Mouse (Mus musculus): Measurements from ENCODE around the gene Ranbp2. TPM values are rescaled to one million over a fixed set of nuclear protein-coding genes. Genes with fewer than 3 reads are reported as not detected.
"Not testable (repeated sequence)": the region's sequence is repeated elsewhere in the genome, so short reads cannot be mapped to it uniquely, and the experiment has no call there.

Ranbp2 gene
- polyA plus RNA-seq, 1 experiment = 6.8 TPM

- no peaks in the 10 kb centered on the region for H3K36me3 ChIP-seq (ENCODE audit: control insufficient read depth, insufficient read depth, low read length)
- no peaks in the 10 kb centered on the region for H3K27me3 ChIP-seq (ENCODE audit: control insufficient read depth, insufficient read depth, low read length)
- peak overlapping the region; percentile 95 for H3K4me3 ChIP-seq (ENCODE audit: control insufficient read depth, low read depth, low read length)
- no peak for TF ChIP-seq POLR2A (IDR thresholded peaks at IDR 0.05; ENCODE audit: control insufficient read depth, low read depth, low read length)
- H3K4me1 ChIP-seq (ENCODE audit: control insufficient read depth, insufficient read depth, low read length) = no peaks in the 10 kb centered on the region
- H3K27ac ChIP-seq (ENCODE audit: control insufficient read depth, insufficient read depth, low read depth, low read length) = peak overlapping the region; percentile 85; the same call in 1 of the 2 replicates
Measured at GRCm38 (mm10) chr10:58496732-58497131, 50.0 kb downstream of the Ranbp2 start.

- Histone ChIP-seq H3K36me3 (ENCODE audit: control insufficient read depth, insufficient read depth, low read length) (no peaks in the 10 kb centered on the region), H3K27me3 (ENCODE audit: control insufficient read depth, insufficient read depth, low read length) (no peaks in the 10 kb centered on the region), H3K4me1 (ENCODE audit: control insufficient read depth, insufficient read depth, low read length) (no peaks in the 10 kb centered on the region), H3K4me3 (ENCODE audit: control insufficient read depth, low read depth, low read length) (peak within 1 kb of the TSS; percentile 95), H3K27ac (ENCODE audit: control insufficient read depth, insufficient read depth, low read depth, low read length) (peak within 1 kb of the TSS; percentile 97)
- TF ChIP-seq POLR2A (IDR thresholded peaks at IDR 0.05; ENCODE audit: control insufficient read depth, low read depth, low read length) (peak; percentile 57), CTCF (IDR thresholded peaks at IDR 0.05; ENCODE audit: control insufficient read depth, insufficient read depth, insufficient replicate concordance, low read depth, low read length) (no peak)
Measured at GRCm38 (mm10) chr10:58497320-58498284, 50.9 kb downstream of the Ranbp2 start, which contains the start of gene Ccdc138. Ccdc138 (plus strand) TSS chr10:58497948.

GRCm38 (mm10) chr10:58498516-58498915, 51.8 kb downstream of the Ranbp2 start:
- Histone ChIP-seq H3K27me3 (ENCODE audit: control insufficient read depth, insufficient read depth, low read length) (no peaks in the 10 kb centered on the region), H3K27ac (ENCODE audit: control insufficient read depth, insufficient read depth, low read depth, low read length) (peak overlapping the region; percentile 97; the same call in 1 of the 2 replicates), H3K4me1 (ENCODE audit: control insufficient read depth, insufficient read depth, low read length) (no peaks in the 10 kb centered on the region), H3K4me3 (ENCODE audit: control insufficient read depth, low read depth, low read length) (peak overlapping the region; percentile 95), H3K36me3 (ENCODE audit: control insufficient read depth, insufficient read depth, low read length) (no peaks in the 10 kb centered on the region)
- TF ChIP-seq CTCF (IDR thresholded peaks at IDR 0.05; ENCODE audit: control insufficient read depth, insufficient read depth, insufficient replicate concordance, low read depth, low read length) = no peak
- TF ChIP-seq POLR2A (IDR thresholded peaks at IDR 0.05; ENCODE audit: control insufficient read depth, low read depth, low read length) = no peak

- H3K27ac ChIP-seq (ENCODE audit: control insufficient read depth, insufficient read depth, low read depth, low read length) = no peak overlapping the region
Measured at GRCm38 (mm10) chr10:58529358-58529757, 82.6 kb downstream of the Ranbp2 start.

GRCm38 (mm10) chr10:58530896-58531790, 84.4 kb downstream of the Ranbp2 start:
- Histone ChIP-seq H3K4me1 (ENCODE audit: control insufficient read depth, insufficient read depth, low read length) (no peaks in the 10 kb centered on the region), H3K27ac (ENCODE audit: control insufficient read depth, insufficient read depth, low read depth, low read length) (no peak overlapping the region), H3K27me3 (ENCODE audit: control insufficient read depth, insufficient read depth, low read length) (no peaks in the 10 kb centered on the region), H3K4me3 (ENCODE audit: control insufficient read depth, low read depth, low read length) (no peak overlapping the region), H3K36me3 (ENCODE audit: control insufficient read depth, insufficient read depth, low read length) (no peaks in the 10 kb centered on the region)
- no peak for TF ChIP-seq CTCF (IDR thresholded peaks at IDR 0.05; ENCODE audit: control insufficient read depth, insufficient read depth, insufficient replicate concordance, low read depth, low read length)
- no peak for TF ChIP-seq POLR2A (IDR thresholded peaks at IDR 0.05; ENCODE audit: control insufficient read depth, low read depth, low read length)

More at GRCm38 (mm10) chr10:58529358-58529757, 82.6 kb downstream of the Ranbp2 start:
- Histone ChIP-seq H3K36me3 (ENCODE audit: control insufficient read depth, insufficient read depth, low read length) (no peaks in the 10 kb centered on the region), H3K4me3 (ENCODE audit: control insufficient read depth, low read depth, low read length) (no peak overlapping the region), H3K4me1 (ENCODE audit: control insufficient read depth, insufficient read depth, low read length) (no peaks in the 10 kb centered on the region), H3K27me3 (ENCODE audit: control insufficient read depth, insufficient read depth, low read length) (no peaks in the 10 kb centered on the region)
- TF ChIP-seq POLR2A (IDR thresholded peaks at IDR 0.05; ENCODE audit: control insufficient read depth, low read depth, low read length) (no peak), CTCF (IDR thresholded peaks at IDR 0.05; ENCODE audit: control insufficient read depth, insufficient read depth, insufficient replicate concordance, low read depth, low read length) (no peak)

GRCm38 (mm10) chr10:58532177-58532576, 85.5 kb downstream of the Ranbp2 start:
- no peak for TF ChIP-seq POLR2A (IDR thresholded peaks at IDR 0.05; ENCODE audit: control insufficient read depth, low read depth, low read length)
- TF ChIP-seq CTCF (IDR thresholded peaks at IDR 0.05; ENCODE audit: control insufficient read depth, insufficient read depth, insufficient replicate concordance, low read depth, low read length) = no peak
- Histone ChIP-seq H3K36me3 (ENCODE audit: control insufficient read depth, insufficient read depth, low read length) (no peaks in the 10 kb centered on the region), H3K4me3 (ENCODE audit: control insufficient read depth, low read depth, low read length) (no peak overlapping the region), H3K27me3 (ENCODE audit: control insufficient read depth, insufficient read depth, low read length) (no peaks in the 10 kb centered on the region), H3K27ac (ENCODE audit: control insufficient read depth, insufficient read depth, low read depth, low read length) (no peak overlapping the region), H3K4me1 (ENCODE audit: control insufficient read depth, insufficient read depth, low read length) (no peaks in the 10 kb centered on the region)

- not testable (repeated sequence) for H3K27me3 ChIP-seq (ENCODE audit: control insufficient read depth, insufficient read depth, low read length); H3K27ac ChIP-seq (ENCODE audit: control insufficient read depth, insufficient read depth, low read depth, low read length); H3K4me3 ChIP-seq (ENCODE audit: control insufficient read depth, low read depth, low read length); H3K4me1 ChIP-seq (ENCODE audit: control insufficient read depth, insufficient read depth, low read length); H3K36me3 ChIP-seq (ENCODE audit: control insufficient read depth, insufficient read depth, low read length)
Measured at GRCm38 (mm10) chr10:58536276-58536675, 89.6 kb downstream of the Ranbp2 start.
